Mouse (Mus musculus): ENCODE results near the gene Smurf2. TPM values are rescaled to one million over a fixed set of nuclear protein-coding genes. Genes with fewer than 3 reads are reported as not detected.
A peak's percentile ranks its signal among the peaks of the same experiment; 100 is the strongest.

Smurf2 gene
- total and polyA plus RNA-seq, 3 experiments = 9.5 to 41.0 (median 39.9) TPM

DNA sequence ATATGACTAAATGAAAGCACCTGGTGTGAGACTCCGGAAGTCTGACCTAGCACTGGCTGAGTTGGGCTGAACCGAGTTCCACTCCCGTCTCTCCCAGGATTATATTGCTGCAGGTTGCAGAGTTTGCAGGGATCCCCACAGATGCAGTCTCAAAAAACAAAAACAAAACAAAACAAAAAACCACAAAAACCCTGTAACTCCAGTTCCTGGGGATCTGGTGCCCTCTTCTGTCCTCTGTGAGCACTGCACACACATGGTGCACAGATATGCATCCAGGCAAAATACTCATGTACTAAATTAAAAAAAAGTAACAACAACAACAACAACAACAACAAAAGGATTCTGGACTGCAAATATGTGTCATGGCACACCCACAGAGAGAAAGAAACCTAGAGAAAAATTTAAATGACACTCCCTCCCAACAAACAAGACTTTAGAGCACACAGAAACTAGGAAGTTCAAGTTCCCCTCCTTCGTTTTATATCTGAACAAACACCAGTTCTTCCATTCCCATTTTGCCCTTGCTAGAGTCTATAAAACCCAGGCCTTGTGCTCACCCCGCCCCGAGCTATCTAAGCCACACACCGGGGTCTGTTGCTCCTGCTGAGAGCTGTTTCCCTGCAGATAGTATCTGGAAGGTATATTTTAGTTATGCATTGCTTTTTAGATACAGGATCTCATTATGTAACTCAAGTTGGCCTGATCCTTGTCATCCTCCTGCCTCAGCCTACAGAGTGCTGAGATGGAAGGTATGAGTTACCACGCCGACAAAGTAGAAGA lies 150.1 kb downstream of the Smurf2 start:
- no peak overlapping the region for H3K4me3 ChIP-seq
- TF ChIP-seq EP300 (IDR thresholded peaks at IDR 0.05; ENCODE audit: insufficient read depth, low read depth, low read length) = no peak
- TF ChIP-seq CTCF (IDR thresholded peaks at IDR 0.05) = peak; percentile 51
- WGBS = 96% methylated on average over 9 of the region's 9 CpGs
- peak in 1 of 2 experiments; percentile 18 for DNase-seq
- H3K27ac ChIP-seq = no peak overlapping the region
- no peak overlapping the region for H3K9ac ChIP-seq (ENCODE audit: low read depth, low read length)
- intact Hi-C loops (cut with DNase I) = no loop called here
- no peaks in the 10 kb centered on the region for H3K27me3 ChIP-seq (ENCODE audit: control insufficient read depth, insufficient read depth, low read length)
- no peaks in the 10 kb centered on the region; the same call in 1 of the 2 replicates for H3K36me3 ChIP-seq (ENCODE audit: control insufficient read depth, insufficient read depth, low read length)
- H3K79me2 ChIP-seq (replicated peaks; ENCODE audit: control insufficient read depth, insufficient read depth, low read length) = no peaks in the 10 kb centered on the region
- no peaks in the 10 kb centered on the region for H3K4me1 ChIP-seq (ENCODE audit: control insufficient read depth, insufficient read depth, low read length)

Small RNA genes within 50 kb of the gene (microRNA-seq; reads per million reads assigned to microRNA genes)
- gene Gm25994 (0 reads per million in 2 experiments), gene Gm27322 (0.56 to 1.5 reads per million in 2 experiments), gene Mir3064 (15.8 to 19.1 reads per million in 2 experiments)

Other genes with a start within 250 kb of the Smurf2 start
- gene Pecam1, start 170.1 kb downstream of the Smurf2 start, total RNA-seq (2021) = 100 to 1,000 TPM; 114 to 123 TPM
- gene Pecam1, start 170.1 kb downstream of the Smurf2 start, polyA plus RNA-seq (2012; rRNA removed) = 78.3 and 130 TPM in 2 replicates
- 1 to 10 TPM in 1 of 2 experiments, under 1 TPM in 1; 0.93 to 1.4 TPM for gene Milr1, start 169.5 kb downstream of the Smurf2 start, total RNA-seq (2021)
- 0.29 and 0.56 TPM in 2 replicates for gene Milr1, start 169.5 kb downstream of the Smurf2 start, polyA plus RNA-seq (2012; rRNA removed)
- 1 to 10 TPM; 3.7 to 4.2 TPM for gene Polg2, start 141.2 kb downstream of the Smurf2 start, total RNA-seq (2021)
- gene Polg2, start 141.2 kb downstream of the Smurf2 start, polyA plus RNA-seq (2012; rRNA removed) = 2.7 and 3.8 TPM in 2 replicates
- gene Ddx5, start 131.5 kb downstream of the Smurf2 start, total RNA-seq (2021) = 100 to 1,000 TPM; 328 to 354 TPM
- gene Ddx5, start 131.5 kb downstream of the Smurf2 start, polyA plus RNA-seq (2012; rRNA removed) = 202 and 306 TPM in 2 replicates
- gene Cep95, start 131.5 kb downstream of the Smurf2 start, total RNA-seq (2021) = 1 to 10 TPM; 4.9 to 6.0 TPM
- 2.7 and 5.3 TPM in 2 replicates for gene Cep95, start 131.5 kb downstream of the Smurf2 start, polyA plus RNA-seq (2012; rRNA removed)
- gene Kpna2, start 78.8 kb upstream of the Smurf2 start, total RNA-seq (2021) = 10 to 100 TPM; 61.1 to 62.9 TPM
- 19.5 and 35.7 TPM in 2 replicates for gene Kpna2, start 78.8 kb upstream of the Smurf2 start, polyA plus RNA-seq (2012; rRNA removed)
- 1 to 10 TPM; 1.9 to 3.0 TPM for gene 1810010H24Rik, start 105.0 kb upstream of the Smurf2 start, total RNA-seq (2021)
- 1.9 and 2.7 TPM in 2 replicates for gene 1810010H24Rik, start 105.0 kb upstream of the Smurf2 start, polyA plus RNA-seq (2012; rRNA removed)
- 10 to 100 TPM; 25.6 to 27.5 TPM for gene Bptf, start 211.4 kb upstream of the Smurf2 start, total RNA-seq (2021)
- gene Bptf, start 211.4 kb upstream of the Smurf2 start, polyA plus RNA-seq (2012; rRNA removed) = 11.7 and 13.1 TPM in 2 replicates